Mouse (Mus musculus) forebrain, postnatal 0 days (tissue): ENCODE results near the gene Tifab. TPM values are rescaled to one million over a fixed set of nuclear protein-coding genes. Genes with fewer than 3 reads are reported as not detected.
A peak's percentile ranks its signal among the peaks of the same experiment; 100 is the strongest.

ENCODE experiments used
- ATAC-seq: fragments of 200-750 bp; cut with Nextera tagmentation; 2 replicates; pipeline ENCODE4 v1.8.0; 2017; ENCODE audit warnings: mild to moderate bottlenecking, moderate library complexity
- DNase-seq: peaks from one replicate; pipeline ENCODE4 v3.0.0-alpha.2; 2015
- H3K27ac ChIP-seq: fragments of 300-500 bp; sonication (generic); 2 replicates; pipeline ENCODE4 v1.5.1; 2014; ENCODE audit warnings: low read depth, mild to moderate bottlenecking, antibody characterized with exemption, low read length, moderate library complexity, mixed read lengths
- H3K27me3 ChIP-seq: fragments of 300-500 bp; sonication (generic); 2 replicates; pipeline ENCODE4 v1.6.1; 2014; ENCODE audit warnings: mild to moderate bottlenecking, low read length, mixed read lengths; ENCODE audit not compliant: insufficient read depth
- H3K36me3 ChIP-seq: fragments of 300-500 bp; sonication (generic); 2 replicates; pipeline ENCODE4 v1.6.1; 2014; ENCODE audit warnings: mild to moderate bottlenecking, moderate library complexity; ENCODE audit not compliant: insufficient read depth
- H3K4me1 ChIP-seq: fragments of 300-500 bp; sonication (generic); 2 replicates; pipeline ENCODE4 v1.6.1; 2014; ENCODE audit warnings: antibody characterized with exemption; ENCODE audit not compliant: insufficient read depth
- H3K4me2 ChIP-seq: fragments of 300-500 bp; sonication (generic); 2 replicates; pipeline ENCODE4 v1.6.1; 2014; ENCODE audit warnings: low read depth, mild to moderate bottlenecking, moderate library complexity
- H3K4me3 ChIP-seq: fragments of 300-500 bp; sonication (generic); 2 replicates; pipeline ENCODE4 v1.5.1; 2014; ENCODE audit warnings: low read depth, low read length, mixed read lengths
- H3K9ac ChIP-seq: fragments of 300-500 bp; sonication (generic); 2 replicates; pipeline ENCODE4 v1.6.1; 2014; ENCODE audit warnings: mild to moderate bottlenecking
- H3K9me3 ChIP-seq: fragments of 300-500 bp; sonication (generic); 2 replicates; pipeline ENCODE4 v1.6.1; 2016; ENCODE audit warnings: low read length
- CTCF ChIP-seq: sonication (generic); IDR thresholded peaks from 2 replicates; pipeline ENCODE4 v1.5.1; 2016; ENCODE audit warnings: antibody characterized with exemption, control low read depth, low read depth
- WGBS: fragments of 180-500 bp; shearing (Covaris S2); extraction: QIAGEN DNeasy Blood & Tissue Kit; methylation state at CpG from one replicate; pipeline ENCODE4 v1.1.7; 2014; 5-methylcytosine and 5-hydroxymethylcytosine counted together
- polyA plus RNA-seq: library from polyadenylated mRNA; unstranded; fragments of >200 nt; fragmentation: Nextera tagmentation; extraction: Ambion mirVana; gene quantifications from 2 replicates; pipeline ENCODE4 v1.2.1, GENCODE M21; 2015
- total RNA-seq: library from RNA; depleted of rRNA; stranded (reverse); fragments of >200 nt; gene quantifications from 2 replicates; pipeline ENCODE4 v1.2.3, GENCODE M21; 2014; rRNA removed

The Tifab gene
- 0.05 and 0.92 TPM in 2 replicates for total RNA-seq
- 0.58 and 0.61 TPM in 2 replicates for polyA plus RNA-seq

GRCm38 (mm10) chr13:56178416-56179035, at the start of gene Tifab:
TSS of gene Tifab (minus strand) at chr13:56178885.
- H3K4me3 ChIP-seq, result no peak within 1 kb of the TSS
- H3K4me1 ChIP-seq, result no peaks in the 10 kb centered on the region
- DNase-seq, result no peak
- TF ChIP-seq CTCF, result no peak
- no peaks in the 10 kb centered on the region for H3K36me3 ChIP-seq
- no peaks in the 10 kb centered on the region for H3K27me3 ChIP-seq
- H3K27ac ChIP-seq, result no peak within 1 kb of the TSS
- no peak within 1 kb of the TSS for H3K4me2 ChIP-seq
- H3K9me3 ChIP-seq, result no peaks in the 10 kb centered on the region
- ATAC-seq, result no peak
- 86% methylated on average over 16 of the region's 16 CpGs for WGBS
- no peak within 1 kb of the TSS for H3K9ac ChIP-seq

- peak; percentile 71 for DNase-seq
- Histone ChIP-seq H3K4me3 (no peak overlapping the region), H3K9ac (no peak overlapping the region), H3K36me3 (no peaks in the 10 kb centered on the region), H3K4me1 (peaks cover 5% of the 10 kb centered on the region), H3K27me3 (peaks cover 14% of the 10 kb centered on the region; the same call in 1 of the 2 replicates), H3K9me3 (no peaks in the 10 kb centered on the region), H3K4me2 (no peak overlapping the region), H3K27ac (no peak overlapping the region)
- ATAC-seq, result peak; percentile 42
- 10% methylated on average over 10 of the region's 10 CpGs for WGBS
- no peak for TF ChIP-seq CTCF
Observed at GRCm38 (mm10) chr13:56226175-56226954, 47.7 kb upstream of the Tifab start.

GRCm38 (mm10) chr13:56223625-56224024, 44.9 kb upstream of the Tifab start:
- no peak for TF ChIP-seq CTCF
- DNase-seq, result no peak
- H3K4me3 ChIP-seq, result no peak overlapping the region
- no peaks in the 10 kb centered on the region for H3K36me3 ChIP-seq
- no peak overlapping the region for H3K4me2 ChIP-seq
- 27% methylated on average over 21 of the region's 21 CpGs for WGBS
- H3K27me3 ChIP-seq, result peaks cover 14% of the 10 kb centered on the region; the same call in 1 of the 2 replicates
- H3K9me3 ChIP-seq, result no peaks in the 10 kb centered on the region
- H3K27ac ChIP-seq, result no peak overlapping the region
- peaks cover 6% of the 10 kb centered on the region for H3K4me1 ChIP-seq
- no peak overlapping the region for H3K9ac ChIP-seq
- ATAC-seq, result no peak

GRCm38 (mm10) chr13:56222849-56223246, 44.2 kb upstream of the Tifab start:
- H3K9me3 ChIP-seq, result no peaks in the 10 kb centered on the region
- no peak for TF ChIP-seq CTCF
- H3K4me3 ChIP-seq, result no peak overlapping the region
- peaks cover 14% of the 10 kb centered on the region; the same call in 1 of the 2 replicates for H3K27me3 ChIP-seq
- H3K27ac ChIP-seq, result no peak overlapping the region
- no peaks in the 10 kb centered on the region for H3K36me3 ChIP-seq
- H3K9ac ChIP-seq, result no peak overlapping the region
- H3K4me1 ChIP-seq, result peaks cover 6% of the 10 kb centered on the region
- no peak for DNase-seq
- 22% methylated on average over 4 of the region's 4 CpGs for WGBS
- no peak overlapping the region for H3K4me2 ChIP-seq
- ATAC-seq, result no peak

GRCm38 (mm10) chr13:56221995-56222848, 43.5 kb upstream of the Tifab start:
- no peaks in the 10 kb centered on the region for H3K9me3 ChIP-seq
- peak overlapping the region; percentile 83 for H3K4me2 ChIP-seq
- 7% methylated on average over 50 of the region's 50 CpGs for WGBS
- H3K4me3 ChIP-seq, result peak overlapping the region; percentile 42
- peaks cover 14% of the 10 kb centered on the region; the same call in 1 of the 2 replicates for H3K27me3 ChIP-seq
- peak; percentile 50 for ATAC-seq
- H3K36me3 ChIP-seq, result no peaks in the 10 kb centered on the region
- peak; percentile 55 for DNase-seq
- no peak for TF ChIP-seq CTCF
- H3K4me1 ChIP-seq, result peaks cover 6% of the 10 kb centered on the region
- H3K27ac ChIP-seq, result no peak overlapping the region
- H3K9ac ChIP-seq, result peak overlapping the region; percentile 58; the same call in 1 of the 2 replicates

GRCm38 (mm10) chr13:56221129-56221910, 42.6 kb upstream of the Tifab start:
- peak overlapping the region; percentile 58 for H3K9ac ChIP-seq

More at GRCm38 (mm10) chr13:56221129-56221910, 42.6 kb upstream of the Tifab start:
- peak overlapping the region; percentile 50; the same call in 1 of the 2 replicates for H3K27ac ChIP-seq
- H3K4me1 ChIP-seq, result peaks cover 6% of the 10 kb centered on the region
- H3K4me2 ChIP-seq, result peak overlapping the region; percentile 83
- WGBS, result 2% methylated on average over 46 of the region's 46 CpGs
- H3K9me3 ChIP-seq, result no peaks in the 10 kb centered on the region
- no peak for TF ChIP-seq CTCF
- no peaks in the 10 kb centered on the region for H3K36me3 ChIP-seq
- ATAC-seq (peak; percentile 88), DNase-seq (peak; percentile 71)
- H3K27me3 ChIP-seq, result peaks cover 14% of the 10 kb centered on the region
- H3K4me3 ChIP-seq, result peak overlapping the region; percentile 42
